ENCODE assay signal across 9 mouse cellular contexts in the genomic region with DNA sequence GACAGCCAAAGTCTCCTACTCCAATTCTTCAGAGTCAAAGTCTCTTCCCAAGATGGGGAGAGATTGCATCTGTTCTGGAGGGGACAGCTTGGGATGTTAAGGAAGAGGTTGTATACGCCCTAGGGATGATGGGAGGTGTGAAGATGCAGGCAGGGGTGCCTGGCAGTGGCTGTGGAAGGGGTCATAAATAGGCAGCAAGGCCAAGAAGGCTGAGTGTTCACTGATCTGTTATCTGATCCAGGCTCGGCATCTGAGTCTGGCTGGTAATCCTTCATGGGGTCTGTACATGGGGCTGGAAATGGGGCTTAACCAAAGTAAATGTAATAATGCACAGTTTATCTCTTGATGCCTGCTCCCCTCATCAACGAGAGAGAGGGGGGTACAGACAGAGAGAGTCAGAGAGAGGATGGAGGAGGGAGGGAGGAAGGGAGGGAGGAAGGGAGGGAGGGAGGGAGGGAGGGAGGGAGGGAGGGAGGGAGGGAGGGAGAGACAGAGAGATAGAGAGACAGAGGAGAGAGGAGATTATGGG. TPM values are rescaled to one million over a fixed set of nuclear protein-coding genes. Genes with fewer than 3 reads are reported as not detected.
DNase-seq lines count a peak whose midpoint lies in the region; ATAC-seq lines count a peak whose summit lies in the region.
"Had no signal": no experiment of that assay in that cellular context is flagged by ENCODE, and none has a peak within 500 bp of the region (broad histone marks: within the 10 kb centered on the region; RNA-seq: fewer than 3 reads in every experiment).

Gene Col1a2 (plus strand): TSS at position 212 of the 529 bp plus-strand sequence.

- H3K4me1 ChIP-seq in kidney, embryonic 16.5 days (ENCODE audit: insufficient read depth, low read length), result no peaks in the 10 kb centered on the region; the same call in 1 of the 2 replicates
- H3K4me1 ChIP-seq in intestine, embryonic 16.5 days (ENCODE audit: control insufficient read depth, insufficient read depth, low read length), result 0 out of 2 replicates have a peak, but pooled peaks cover 5% of the 10 kb centered on the region
- peaks cover 3% of the 10 kb centered on the region; the same call in 1 of the 2 replicates for H3K4me1 ChIP-seq in midbrain, embryonic 16.5 days (ENCODE audit: control insufficient read depth, insufficient read depth, low read length)

- H3K4me3 ChIP-seq in kidney, embryonic 16.5 days (ENCODE audit: low read length), result peak within 1 kb of the TSS; percentile 49
- peak within 1 kb of the TSS; percentile 57 for H3K4me3 ChIP-seq in intestine, embryonic 16.5 days (ENCODE audit: low read length)
- H3K4me3 ChIP-seq in midbrain, embryonic 16.5 days (ENCODE audit: low read depth, low read length), result peak within 1 kb of the TSS; percentile 35

- peak within 1 kb of the TSS; percentile 71 for H3K4me2 ChIP-seq in kidney, embryonic 16.5 days (replicated peaks; ENCODE audit: low read depth, low read length)
- H3K4me2 ChIP-seq in intestine, embryonic 16.5 days (ENCODE audit: low read depth, low read length), result peak within 1 kb of the TSS; percentile 61
- H3K4me2 ChIP-seq in midbrain, embryonic 16.5 days (ENCODE audit: low read length), result peak within 1 kb of the TSS; percentile 64

- no peak for DNase-seq in kidney, adult 8-10 months
- no peak for DNase-seq in adrenal gland, postnatal 25 days
- no peak for DNase-seq in gastrocnemius, postnatal 10 days

- H3K27ac ChIP-seq in kidney, embryonic 16.5 days (ENCODE audit: low read length), result peak within 1 kb of the TSS; percentile 80
- H3K27ac ChIP-seq in intestine, embryonic 16.5 days (ENCODE audit: low read length), result peak within 1 kb of the TSS; percentile 75
- no peak within 1 kb of the TSS for H3K27ac ChIP-seq in midbrain, embryonic 16.5 days (ENCODE audit: low read length)

- WGBS in kidney, embryonic 16.5 days, result 28% methylated on average over 2 of the region's 3 CpGs
- 30% methylated on average over 3 of the region's 3 CpGs for WGBS in intestine, embryonic 16.5 days
- WGBS in midbrain, embryonic 16.5 days, result 16% methylated on average over 3 of the region's 3 CpGs

- ATAC-seq in kidney, embryonic 16.5 days (ENCODE audit: low FRiP score, low TSS enrichment), result no peak; the same call in 1 of the 2 replicates
- ATAC-seq in intestine, embryonic 16.5 days, result peak; percentile 21
- ATAC-seq in midbrain, embryonic 16.5 days, result peak; percentile 42; the same call in 1 of the 2 replicates
- ATAC-seq in megakaryocyte progenitor cell, adult 5-6 weeks (replicated peaks; ENCODE audit: poor library complexity), result no peak
- ATAC-seq in monocyte, adult 5-6 weeks (replicated peaks; ENCODE audit: insufficient number of reproducible peaks, low FRiP score, low TSS enrichment, poor library complexity, severe bottlenecking), result no peak

- H3K9ac ChIP-seq in kidney, embryonic 16.5 days (replicated peaks; ENCODE audit: low read length), result peak within 1 kb of the TSS; percentile 65
- peak within 1 kb of the TSS; percentile 69 for H3K9ac ChIP-seq in intestine, embryonic 16.5 days (ENCODE audit: low read depth, low read length)
- H3K9ac ChIP-seq in midbrain, embryonic 16.5 days (ENCODE audit: low read depth, low read length), result peak within 1 kb of the TSS; percentile 31; the same call in 1 of the 2 replicates

- no peaks in the 10 kb centered on the region for H3K36me3 ChIP-seq in kidney, embryonic 16.5 days (ENCODE audit: insufficient read depth, low read length)
- H3K36me3 ChIP-seq in intestine, embryonic 16.5 days (ENCODE audit: control insufficient read depth, insufficient read depth, low read length), result no peaks in the 10 kb centered on the region
- H3K36me3 ChIP-seq in midbrain, embryonic 16.5 days (ENCODE audit: control insufficient read depth, insufficient read depth, low read length), result no peaks in the 10 kb centered on the region
- H3K36me3 ChIP-seq: G1E had no signal

- no peaks in the 10 kb centered on the region for H3K9me3 ChIP-seq in kidney, embryonic 16.5 days (ENCODE audit: low read length)
- no peaks in the 10 kb centered on the region for H3K9me3 ChIP-seq in intestine, embryonic 16.5 days (ENCODE audit: control insufficient read depth, low read length)
- no peaks in the 10 kb centered on the region for H3K9me3 ChIP-seq in midbrain, embryonic 16.5 days (replicated peaks; ENCODE audit: control insufficient read depth, low read length, poor library complexity, severe bottlenecking)
- H3K9me3 ChIP-seq: G1E had no signal

- H3K27me3 ChIP-seq in kidney, embryonic 16.5 days (ENCODE audit: insufficient read depth, low read length), result no peaks in the 10 kb centered on the region
- H3K27me3 ChIP-seq in intestine, embryonic 16.5 days (replicated peaks; ENCODE audit: control insufficient read depth, insufficient read depth, low read length), result 0 out of 2 replicates have a peak, but pooled peaks cover 4% of the 10 kb centered on the region
- H3K27me3 ChIP-seq in midbrain, embryonic 16.5 days (ENCODE audit: control insufficient read depth, insufficient read depth, low read depth, low read length), result peaks cover 9% of the 10 kb centered on the region

RNA-seq across cellular contexts. Expression of gene Col1a2, which starts in this region (rescaled TPM):
- polyA plus RNA-seq in kidney, embryonic 16.5 days (2015; fragmentation: Nextera tagmentation; extraction: Ambion mirVana), result 551 and 618 TPM in 2 replicates
- total RNA-seq in adrenal gland, postnatal 25 days (2021), result 92.1 and 93.5 TPM in 2 replicates
- total RNA-seq in gastrocnemius, postnatal 10 days (2021), result 1,000 to 10,000 TPM; 2,936 to 4,479 TPM
- 449 and 476 TPM in 2 replicates for polyA plus RNA-seq in intestine, embryonic 16.5 days (2015; fragmentation: Nextera tagmentation; extraction: Ambion mirVana)
- polyA plus RNA-seq in midbrain, embryonic 16.5 days (2015; fragmentation: Nextera tagmentation; extraction: Ambion mirVana), result 62.8 and 78.9 TPM in 2 replicates
- 0.15 TPM in 1 of 2 replicates, not detected in the other for total RNA-seq in megakaryocyte progenitor cell, adult 5-6 weeks (2015)
- not detected in 2 replicates for total RNA-seq in megakaryocyte progenitor cell, adult 5-6 weeks (2017)
- 0.10 to 1.7 TPM in 2 of 3 replicates, not detected in the other for total RNA-seq in monocyte, adult 5-6 weeks (2017)
- polyA plus RNA-seq: G1E had no signal

Comparison
In these comparisons a context has a peak if more than half of its experiments do, and no peak if none do; other contexts are left out.
1. RNA of gene Col1a2 (total RNA-seq): 2,936 to 4,479 TPM in gastrocnemius, postnatal 10 days and 92.1 to 93.5 TPM in adrenal gland, postnatal 25 days; 0.10 to 1.7 TPM in monocyte, adult 5-6 weeks and 0.15 TPM in megakaryocyte progenitor cell, adult 5-6 weeks; every median in the first group is over 10 times any median in the second.
2. RNA of gene Col1a2 (total RNA-seq): 2,936 to 4,479 TPM in gastrocnemius, postnatal 10 days; 92.1 to 93.5 TPM in adrenal gland, postnatal 25 days; every median in the first group is over 10 times any median in the second.
3. ATAC-seq: peak in intestine, embryonic 16.5 days (single experiment) and midbrain, embryonic 16.5 days (single experiment); none in kidney, embryonic 16.5 days (single experiment), megakaryocyte progenitor cell, adult 5-6 weeks (single experiment) and monocyte, adult 5-6 weeks (single experiment).
4. Peak in every context shown above with its lines, with median percentiles within 50 percentile points of each other: H3K4me2 ChIP-seq, H3K4me3 ChIP-seq and H3K9ac ChIP-seq.